Mouse (Mus musculus) c-Kit-negative CD71-positive TER-119-positive erythroid progenitor cells, embryonic 14.5 days (primary cell): ENCODE data around the gene Chst3.
"Not testable (repeated sequence)": the region's sequence is repeated elsewhere in the genome, so short reads cannot be mapped to it uniquely, and the experiment has no call there.

ENCODE experiments used
- DNase-seq: peaks from one replicate; pipeline ENCODE4 v3.0.0-alpha.2; 2013; ENCODE audit warnings: low read depth, low spot score

The Chst3 gene

GRCm38 (mm10) chr10:60197406-60197821 is 21.6 kb downstream of the Chst3 start:
- no peak for DNase-seq

- no peak for DNase-seq
These were observed 22.1 kb downstream of the Chst3 start for GRCm38 (mm10) chr10:60196971-60197370.

- DNase-seq, result no peak
These were observed 24.0 kb downstream of the Chst3 start for GRCm38 (mm10) chr10:60195087-60195486.

- DNase-seq, result no peak
These were observed 25.3 kb downstream of the Chst3 start for GRCm38 (mm10) chr10:60193532-60194423.

- DNase-seq, result no peak
These were observed 27.3 kb downstream of the Chst3 start for GRCm38 (mm10) chr10:60191796-60192195.

- DNase-seq, result no peak
These were observed 29.4 kb downstream of the Chst3 start for GRCm38 (mm10) chr10:60189534-60190186.

GRCm38 (mm10) chr10:60186191-60186945 is 32.7 kb downstream of the Chst3 start:
- DNase-seq, result no peak

- no peak for DNase-seq
These were observed 33.9 kb downstream of the Chst3 start for GRCm38 (mm10) chr10:60185023-60185709.

GRCm38 (mm10) chr10:60175306-60175705 is 43.8 kb downstream of the Chst3 start:
- DNase-seq, result not testable (repeated sequence)

GRCm38 (mm10) chr10:60174506-60174905 is 44.6 kb downstream of the Chst3 start:
- DNase-seq, result no peak

- DNase-seq, result no peak
These were observed 46.0 kb downstream of the Chst3 start for GRCm38 (mm10) chr10:60173035-60173434.

GRCm38 (mm10) chr10:60172306-60172705 is 46.8 kb downstream of the Chst3 start:
- no peak for DNase-seq

- no peak for DNase-seq
These were observed 47.7 kb downstream of the Chst3 start for GRCm38 (mm10) chr10:60171368-60171767.

- DNase-seq, result no peak
These were observed 48.6 kb downstream of the Chst3 start for GRCm38 (mm10) chr10:60170326-60171089.

GRCm38 (mm10) chr10:60168960-60169359 is 50.1 kb downstream of the Chst3 start:
- no peak for DNase-seq

GRCm38 (mm10) chr10:60168306-60168705 is 50.8 kb downstream of the Chst3 start:
- DNase-seq, result no peak

GRCm38 (mm10) chr10:60166068-60166467 is 53.0 kb downstream of the Chst3 start:
- no peak for DNase-seq

- DNase-seq, result no peak
These were observed 54.2 kb downstream of the Chst3 start for GRCm38 (mm10) chr10:60164869-60165268.

- DNase-seq, result no peak
These were observed 56.1 kb downstream of the Chst3 start for GRCm38 (mm10) chr10:60162973-60163255.

- DNase-seq, result not testable (repeated sequence)
These were observed 56.7 kb downstream of the Chst3 start for GRCm38 (mm10) chr10:60162184-60162972.
